ENCODE assay signal across 9 mouse cellular contexts in the genomic region with DNA sequence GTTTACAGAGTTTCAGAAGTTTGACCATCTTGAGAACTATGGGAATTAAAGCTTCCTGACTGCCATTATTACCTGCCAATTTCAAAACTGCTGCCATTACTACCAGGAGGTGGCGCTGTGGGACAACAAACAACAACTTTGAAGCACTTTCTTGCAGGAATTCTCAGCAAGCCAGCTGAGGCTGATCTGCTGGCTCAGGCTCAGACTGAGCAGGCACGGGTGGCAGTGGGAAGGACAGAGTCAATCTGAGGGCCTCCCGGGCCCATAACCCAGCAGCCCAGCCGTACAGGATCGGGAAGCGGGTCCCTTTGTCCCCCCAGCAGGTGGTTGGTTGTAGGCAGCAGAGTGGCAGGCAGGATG. TPM values are rescaled to one million over a fixed set of nuclear protein-coding genes. Genes with fewer than 3 reads are reported as not detected.
DNase-seq lines count a peak whose midpoint lies in the region; ATAC-seq and TF ChIP-seq lines count a peak whose summit lies in the region.
"Had no signal": no experiment of that assay in that cellular context is flagged by ENCODE, and none has a peak within 500 bp of the region (broad histone marks: within the 10 kb centered on the region; RNA-seq: fewer than 3 reads in every experiment).

No protein-coding gene starts in this region.

- H3K36me3 ChIP-seq in MEL (ENCODE audit: control insufficient read depth in 1 of 2, insufficient read depth in 2 of 2, low read length in 2 of 2): no peaks in the 10 kb centered on the region
- H3K36me3 ChIP-seq in forebrain, postnatal 0 days (ENCODE audit: insufficient read depth): no peaks in the 10 kb centered on the region
- H3K36me3 ChIP-seq in lung, embryonic 15.5 days: no peaks in the 10 kb centered on the region

- H3K9ac ChIP-seq in MEL (ENCODE audit: control insufficient read depth, low read depth, low read length, poor library complexity, severe bottlenecking): no peak overlapping the region
- H3K9ac ChIP-seq in forebrain, postnatal 0 days: no peak overlapping the region
- H3K9ac ChIP-seq in lung, embryonic 15.5 days: 0 out of 2 replicates have a peak overlapping the region, but pooled peaks have one; percentile 26

- TF ChIP-seq RAD21 in MEL (IDR thresholded peaks at IDR 0.05; ENCODE audit: low read depth, low read length): peak; percentile 83

- no peaks in the 10 kb centered on the region for H3K9me3 ChIP-seq in MEL (replicated peaks; ENCODE audit: insufficient read depth, low read length)
- H3K9me3 ChIP-seq in forebrain, postnatal 0 days (ENCODE audit: low read length): no peaks in the 10 kb centered on the region
- no peaks in the 10 kb centered on the region for H3K9me3 ChIP-seq in lung, embryonic 15.5 days

- no peak for TF ChIP-seq POLR2A in MEL (IDR thresholded peaks at IDR 0.05; ENCODE audit: control insufficient read depth in 1 of 2, insufficient read depth in 1 of 2, low read depth in 1 of 2, low read length in 2 of 2, poor library complexity in 1 of 2)

- H3K27me3 ChIP-seq in MEL (ENCODE audit: control insufficient read depth in 1 of 2, insufficient read depth in 2 of 2, low read length in 2 of 2): no peaks in the 10 kb centered on the region
- H3K27me3 ChIP-seq in forebrain, postnatal 0 days (ENCODE audit: insufficient read depth, low read length): 0 out of 2 replicates have a peak, but pooled peaks cover 7% of the 10 kb centered on the region
- no peaks in the 10 kb centered on the region for H3K27me3 ChIP-seq in lung, embryonic 15.5 days

- H3K4me1 ChIP-seq in MEL (ENCODE audit: control insufficient read depth in 1 of 2, insufficient read depth in 2 of 2, low read length in 2 of 2): no peaks in the 10 kb centered on the region
- peaks cover 4% of the 10 kb centered on the region; the same call in 1 of the 2 replicates for H3K4me1 ChIP-seq in forebrain, postnatal 0 days (ENCODE audit: insufficient read depth)
- peaks cover 21% of the 10 kb centered on the region for H3K4me1 ChIP-seq in lung, embryonic 15.5 days

- peak; percentile 63 to 82 (median 67) for TF ChIP-seq CTCF in MEL (IDR thresholded peaks at IDR 0.05 in 2 of 3, conservative IDR thresholded peaks at IDR 0.05 in 1 of 3; ENCODE audit: control insufficient read depth in 1 of 3, insufficient read depth in 1 of 3, low read depth in 2 of 3, low read length in 3 of 3, poor library complexity in 1 of 3, severe bottlenecking in 1 of 3)
- peak; percentile 92 for TF ChIP-seq CTCF in forebrain, postnatal 0 days (IDR thresholded peaks at IDR 0.05; ENCODE audit: low read depth)
- peak; percentile 84 for TF ChIP-seq CTCF in layer of hippocampus, adult 2 months (conservative IDR thresholded peaks at IDR 0.05)

- no peak overlapping the region for H3K27ac ChIP-seq in MEL (ENCODE audit: control insufficient read depth, low read depth, low read length)
- no peak overlapping the region for H3K27ac ChIP-seq in forebrain, postnatal 0 days (ENCODE audit: low read depth, low read length)
- no peak overlapping the region for H3K27ac ChIP-seq in layer of hippocampus, adult 2 months
- H3K27ac ChIP-seq in lung, embryonic 15.5 days: no peak overlapping the region
- H3K27ac ChIP-seq: macrophage had no signal

- H3K4me3 ChIP-seq in MEL (ENCODE audit: control insufficient read depth in 1 of 2, insufficient read depth in 1 of 2, low read depth in 2 of 2, low read length in 2 of 2): no peak overlapping the region
- H3K4me3 ChIP-seq in forebrain, postnatal 0 days (ENCODE audit: low read depth, low read length): no peak overlapping the region
- H3K4me3 ChIP-seq in layer of hippocampus, adult 2 months: no peak overlapping the region
- H3K4me3 ChIP-seq in lung, embryonic 15.5 days: peak overlapping the region; percentile 30

- H3K79me2 ChIP-seq in MEL (ENCODE audit: control insufficient read depth, insufficient read depth, low read length, poor library complexity): no peaks in the 10 kb centered on the region

- ATAC-seq in forebrain, postnatal 0 days: peak; percentile 76
- peak; percentile 69 for ATAC-seq in lung, embryonic 15.5 days (ENCODE audit: borderline replicate concordance, extremely low read depth, low FRiP score, low TSS enrichment)

- 5% methylated on average over 6 of the region's 6 CpGs for WGBS in forebrain, postnatal 0 days
- 7% methylated on average over 6 of the region's 6 CpGs for WGBS in lung, embryonic 15.5 days

- intact Hi-C loops in heart, postnatal 25 days (cut with DNase I): loop anchor here (1.0 to 5.0 kb wide), 2 partner anchors 29 to 309 kb away; no protein-coding TSS in a partner anchor

- peak overlapping the region; percentile 44; the same call in 1 of the 2 replicates for H3K4me2 ChIP-seq in forebrain, postnatal 0 days (ENCODE audit: low read depth)
- peak overlapping the region; percentile 66 for H3K4me2 ChIP-seq in lung, embryonic 15.5 days

- DNase-seq in MEL (ENCODE audit: low read depth, low spot score): peak; percentile 68
- DNase-seq in cerebellum, adult 11-12 months: peak; percentile 39
- peak; percentile 91 for DNase-seq in forebrain, postnatal 0 days
- peak; percentile 55 for DNase-seq in heart, postnatal 25 days (ENCODE audit: low spot score)
- DNase-seq in layer of hippocampus, adult 2 months (ENCODE audit: low spot score in 2 of 2): peak; percentile 83 to 91
- DNase-seq in retina, adult 2 months (ENCODE audit: low read depth, low spot score): peak; percentile 50
- peak; percentile 59 to 67 for DNase-seq in thymus, postnatal 36 days

- TF ChIP-seq EP300 in MEL (IDR thresholded peaks at IDR 0.05; ENCODE audit: low read depth in 1 of 2, low read length in 2 of 2): no peak

TF ChIP-seq in MEL, 35 proteins besides CTCF, POLR2A, EP300 and RAD21:
- no peak for TF ChIP-seq HCFC1 (IDR thresholded peaks at IDR 0.05; ENCODE audit: low read depth, low read length)
- no peak for TF ChIP-seq NRF1 (IDR thresholded peaks at IDR 0.05; ENCODE audit: insufficient read depth, low read depth, low read length, poor library complexity, severe bottlenecking)
- TF ChIP-seq SMC3 (IDR thresholded peaks at IDR 0.05; ENCODE audit: low read depth, low read length): peak; percentile 77
- no peak for TF ChIP-seq ZKSCAN1 (IDR thresholded peaks at IDR 0.05; ENCODE audit: low read depth, low read length)
- peak; percentile 71 for TF ChIP-seq ZC3H11A (IDR thresholded peaks at IDR 0.05; ENCODE audit: low read depth, low read length)
- TF ChIP-seq ZNF384 (IDR thresholded peaks at IDR 0.05; ENCODE audit: low read depth, low read length): no peak

RNA-seq across cellular contexts. Expression of a gene that starts 13.7 kb away (rescaled TPM):
- not detected in 2 replicates for total RNA-seq in MEL (2012; rRNA removed)
- not detected for polyA plus RNA-seq in MEL (2012; ENCODE audit: insufficient read depth in 1 of 2, insufficient read length in 2 of 2, low read depth in 1 of 2, low replicate concordance in 2 of 2, missing spikeins in 1 of 2)
- 0.14 and 0.38 TPM in 2 replicates for total RNA-seq in forebrain, postnatal 0 days (2014; rRNA removed)
- polyA plus RNA-seq in forebrain, postnatal 0 days (2015; fragmentation: Nextera tagmentation; extraction: Ambion mirVana): 0.19 and 0.33 TPM in 2 replicates
- under 1 TPM; 0.87 to 0.99 TPM for total RNA-seq in heart, postnatal 25 days (2021)
- 1 to 10 TPM in 1 of 2 experiments, under 1 TPM in 1; 0.88 to 1.6 TPM for total RNA-seq in layer of hippocampus, adult 2 months (2021)
- polyA plus RNA-seq in lung, embryonic 15.5 days (2015; fragmentation: Nextera tagmentation; extraction: Ambion mirVana): 0.59 and 1.3 TPM in 2 replicates

RNA-seq across cellular contexts. Expression of a gene that starts 24.4 kb away (rescaled TPM):
- total RNA-seq in MEL (2012; rRNA removed): not detected in 2 replicates
- not detected for polyA plus RNA-seq in MEL (2012; ENCODE audit: insufficient read depth in 1 of 2, insufficient read length in 2 of 2, low read depth in 1 of 2, low replicate concordance in 2 of 2, missing spikeins in 1 of 2)
- not detected in 2 replicates for total RNA-seq in forebrain, postnatal 0 days (2014; rRNA removed)
- polyA plus RNA-seq in forebrain, postnatal 0 days (2015; fragmentation: Nextera tagmentation; extraction: Ambion mirVana): not detected in 2 replicates
- total RNA-seq in heart, postnatal 25 days (2021): not detected
- total RNA-seq in layer of hippocampus, adult 2 months (2021): not detected
- not detected in 2 replicates for polyA plus RNA-seq in lung, embryonic 15.5 days (2015; fragmentation: Nextera tagmentation; extraction: Ambion mirVana)
- polyA plus RNA-seq: macrophage had no signal

RNA-seq across cellular contexts. Expression of a gene that starts 40.9 kb away (rescaled TPM):
- not detected in 2 replicates for total RNA-seq in MEL (2012; rRNA removed)
- polyA plus RNA-seq in MEL (2012; ENCODE audit: insufficient read depth in 1 of 2, insufficient read length in 2 of 2, low read depth in 1 of 2, low replicate concordance in 2 of 2, missing spikeins in 1 of 2): not detected
- 0.15 and 0.62 TPM in 2 replicates for total RNA-seq in forebrain, postnatal 0 days (2014; rRNA removed)
- polyA plus RNA-seq in forebrain, postnatal 0 days (2015; fragmentation: Nextera tagmentation; extraction: Ambion mirVana): 0.30 TPM in 1 of 2 replicates, not detected in the other
- total RNA-seq in heart, postnatal 25 days (2021): 1 to 10 TPM; 2.1 to 3.2 TPM
- total RNA-seq in layer of hippocampus, adult 2 months (2021): not detected
- 3.1 and 3.8 TPM in 2 replicates for polyA plus RNA-seq in lung, embryonic 15.5 days (2015; fragmentation: Nextera tagmentation; extraction: Ambion mirVana)
- polyA plus RNA-seq: macrophage had no signal

Comparison
In these comparisons a context has a peak if more than half of its experiments do, and no peak if none do; other contexts are left out.
1. DNase-seq: peak in every context shown above with its lines; median percentile 91 in forebrain, postnatal 0 days; 87 in layer of hippocampus, adult 2 months; 68 in MEL; 63 in thymus, postnatal 36 days; 55 in heart, postnatal 25 days; 50 in retina, adult 2 months; 39 in cerebellum, adult 11-12 months.